Mouse (Mus musculus) liver, postnatal 0 days (tissue): ENCODE measurements at regions not wholly inside any gene's neighbourhood (a gene's known extent, or its start where the extent isn't known, plus 50 kb on each side); places are given as distances from the start of the nearest gene placed in this dataset.

Experiments used
- ATAC-seq: fragments of 200-750 bp; cut with Nextera tagmentation; 2 replicates; pipeline ENCODE4 v1.8.0; 2017; ENCODE audit warnings: mild to moderate bottlenecking, moderate library complexity
- DNase-seq: peaks from one replicate; pipeline ENCODE4 v3.0.0-alpha.2; 2016
- H3K27ac ChIP-seq: fragments of 300-500 bp; sonication (generic); 2 replicates; pipeline ENCODE4 v1.5.1; 2014; ENCODE audit warnings: antibody characterized with exemption, moderate library complexity, mild to moderate bottlenecking, low read depth
- H3K27me3 ChIP-seq: fragments of 300-500 bp; sonication (generic); 2 replicates; pipeline ENCODE4 v1.6.1; 2014; ENCODE audit warnings: low read length, control low read depth, mixed read lengths; ENCODE audit not compliant: insufficient read depth
- H3K36me3 ChIP-seq: fragments of 300-500 bp; sonication (generic); replicated peaks from 2 replicates; pipeline ENCODE4 v1.6.1; 2014; ENCODE audit warnings: mild to moderate bottlenecking, control low read depth, low read length, moderate library complexity, mixed read lengths; ENCODE audit not compliant: insufficient read depth
- H3K4me1 ChIP-seq: fragments of 300-500 bp; sonication (generic); 2 replicates; pipeline ENCODE4 v1.6.1; 2014; ENCODE audit warnings: antibody characterized with exemption, mild to moderate bottlenecking, control low read depth; ENCODE audit not compliant: insufficient read depth
- H3K4me2 ChIP-seq: fragments of 300-500 bp; sonication (generic); 2 replicates; pipeline ENCODE4 v1.6.1; 2014; ENCODE audit warnings: low read depth, mild to moderate bottlenecking, low read length, moderate library complexity, mixed read lengths
- H3K4me3 ChIP-seq: fragments of 300-500 bp; sonication (generic); 2 replicates; pipeline ENCODE4 v1.5.1; 2014; ENCODE audit warnings: low read depth, low read length
- H3K9ac ChIP-seq: fragments of 300-500 bp; sonication (generic); replicated peaks from 2 replicates; pipeline ENCODE4 v1.6.1; 2014; ENCODE audit warnings: mild to moderate bottlenecking, moderate library complexity
- H3K9me3 ChIP-seq: fragments of 300-500 bp; sonication (generic); 2 replicates; pipeline ENCODE4 v1.6.1; 2016; ENCODE audit warnings: mild to moderate bottlenecking, control low read depth, low read length, mixed read lengths
- CTCF ChIP-seq: sonication (generic); IDR thresholded peaks from 2 replicates; pipeline ENCODE4 v1.5.1; 2016; ENCODE audit warnings: antibody characterized with exemption, low read depth
- EP300 ChIP-seq: IDR thresholded peaks from 2 replicates; pipeline ENCODE4 v1.6.1; 2016; ENCODE audit warnings: antibody characterized with exemption, low read depth, mild to moderate bottlenecking
- WGBS: fragments of 180-500 bp; shearing (Covaris S2); extraction: QIAGEN DNeasy Blood & Tissue Kit; methylation state at CpG from one replicate; pipeline ENCODE4 v1.1.7; 2014; ENCODE audit not compliant: insufficient replicate concordance; 5-methylcytosine and 5-hydroxymethylcytosine counted together

DNA sequence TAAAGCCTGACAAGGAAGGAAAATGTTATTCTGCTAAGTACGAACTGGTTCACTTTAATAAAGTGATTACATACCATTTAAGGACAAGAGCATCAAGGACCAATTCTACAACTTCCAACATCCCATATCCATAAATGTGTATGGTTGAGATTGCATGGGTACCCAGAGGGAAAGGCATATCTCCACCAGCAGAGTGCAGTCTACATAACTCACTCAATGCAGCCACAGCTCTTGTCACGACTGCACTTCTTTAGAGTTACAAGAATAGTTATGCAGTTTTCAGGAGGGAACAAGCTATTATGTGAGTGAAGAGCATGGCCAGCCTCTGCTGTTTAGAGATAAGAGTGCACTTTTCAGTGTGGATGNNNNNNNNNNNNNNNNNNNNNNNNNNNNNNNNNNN is 173.1 kb downstream of the Il15 start:
- H3K27me3 ChIP-seq, result no peaks in the 10 kb centered on the region
- 50% methylated on average over 2 of the region's 2 CpGs for WGBS
- DNase-seq (no peak), ATAC-seq (no peak)
- H3K36me3 ChIP-seq, result no peaks in the 10 kb centered on the region
- H3K9ac ChIP-seq, result no peak overlapping the region
- H3K27ac ChIP-seq, result no peak overlapping the region
- H3K4me1 ChIP-seq, result no peaks in the 10 kb centered on the region
- H3K4me3 ChIP-seq, result no peak overlapping the region
- no peak for TF ChIP-seq EP300
- peak; percentile 19 for TF ChIP-seq CTCF
- H3K9me3 ChIP-seq, result no peaks in the 10 kb centered on the region
- H3K4me2 ChIP-seq, result no peak overlapping the region

DNA sequence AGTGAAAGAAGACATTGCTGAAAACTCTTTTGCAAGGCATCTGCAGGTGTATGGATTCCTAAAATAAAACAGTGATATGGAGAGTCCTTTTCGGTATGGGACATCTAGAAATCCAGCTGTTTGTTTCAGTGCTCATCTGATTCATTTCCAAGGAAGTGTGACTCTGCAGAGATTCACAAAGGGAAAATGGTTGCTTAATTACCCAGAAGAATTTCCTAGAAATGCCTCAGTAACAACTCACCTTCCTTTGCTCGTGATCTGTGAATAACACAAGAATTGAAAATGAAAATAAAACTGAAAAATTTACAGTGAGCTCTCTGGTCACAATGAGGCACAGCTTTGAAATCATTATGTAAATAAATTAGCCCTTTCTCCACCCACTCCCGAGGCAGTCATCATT is 201.3 kb downstream of the Il15 start:
- Histone ChIP-seq H3K9me3 (no peaks in the 10 kb centered on the region), H3K27ac (no peak overlapping the region), H3K27me3 (no peaks in the 10 kb centered on the region), H3K4me1 (no peaks in the 10 kb centered on the region), H3K4me2 (no peak overlapping the region), H3K9ac (no peak overlapping the region), H3K36me3 (no peaks in the 10 kb centered on the region), H3K4me3 (no peak overlapping the region)
- WGBS, result 59% methylated on average over 3 of the region's 3 CpGs
- ATAC-seq (no peak), DNase-seq (no peak)
- TF ChIP-seq CTCF (no peak), EP300 (no peak)

DNA sequence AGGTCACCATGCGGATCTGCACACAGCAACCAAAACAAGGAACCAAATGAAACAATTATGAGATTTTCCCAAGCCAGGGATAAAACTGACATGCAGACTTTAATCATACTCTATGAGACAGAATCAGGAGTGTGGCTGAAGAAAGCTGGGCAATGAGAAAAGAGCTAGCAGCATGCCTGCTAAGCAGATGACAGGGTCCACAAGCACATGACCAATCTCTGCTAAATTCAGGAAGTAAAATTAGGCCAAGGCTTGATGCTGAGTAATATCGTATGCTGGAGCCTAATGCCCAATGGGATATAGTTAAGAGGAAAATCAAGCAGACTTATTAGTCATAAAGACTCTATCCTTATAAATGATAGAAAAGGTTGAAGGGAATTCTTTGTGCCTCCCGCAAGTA is 202.8 kb downstream of the Il15 start:
- H3K4me3 ChIP-seq, result no peak overlapping the region
- no peaks in the 10 kb centered on the region for H3K4me1 ChIP-seq
- ATAC-seq (no peak), DNase-seq (no peak)
- H3K27me3 ChIP-seq, result no peaks in the 10 kb centered on the region
- 83% methylated on average over 3 of the region's 3 CpGs for WGBS
- no peaks in the 10 kb centered on the region for H3K36me3 ChIP-seq
- H3K9ac ChIP-seq, result no peak overlapping the region
- H3K4me2 ChIP-seq, result no peak overlapping the region
- TF ChIP-seq EP300, result no peak
- TF ChIP-seq CTCF, result no peak
- H3K9me3 ChIP-seq, result no peaks in the 10 kb centered on the region
- H3K27ac ChIP-seq, result no peak overlapping the region

DNA sequence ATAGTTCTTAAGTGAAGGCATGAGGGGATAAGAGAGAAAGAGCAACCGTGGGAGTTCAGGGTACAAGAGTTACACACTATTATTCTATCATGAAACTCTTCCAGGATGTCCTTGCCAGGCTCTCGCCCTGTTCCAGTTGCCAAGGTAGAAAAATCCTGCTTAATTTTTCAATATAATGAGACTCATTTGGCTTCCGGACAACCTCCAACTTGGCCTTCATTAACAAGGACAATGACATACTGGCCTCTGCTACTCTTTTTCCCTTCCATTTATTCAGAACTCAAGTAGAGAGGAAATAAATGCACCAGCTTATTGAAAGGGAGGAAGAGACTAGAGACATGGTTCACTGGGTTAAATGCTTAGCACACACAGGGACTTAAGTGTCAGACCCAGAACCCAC is 206.5 kb downstream of the Il15 start:
- H3K9me3 ChIP-seq, result no peaks in the 10 kb centered on the region
- WGBS, result 74% methylated on average over 3 of the region's 3 CpGs
- no peak overlapping the region for H3K9ac ChIP-seq
- ATAC-seq, result no peak
- TF ChIP-seq CTCF, result no peak
- TF ChIP-seq EP300, result no peak
- H3K4me2 ChIP-seq, result no peak overlapping the region
- no peaks in the 10 kb centered on the region for H3K4me1 ChIP-seq
- H3K27ac ChIP-seq, result no peak overlapping the region
- DNase-seq, result no peak
- no peak overlapping the region for H3K4me3 ChIP-seq
- H3K27me3 ChIP-seq, result no peaks in the 10 kb centered on the region
- H3K36me3 ChIP-seq, result no peaks in the 10 kb centered on the region

DNA sequence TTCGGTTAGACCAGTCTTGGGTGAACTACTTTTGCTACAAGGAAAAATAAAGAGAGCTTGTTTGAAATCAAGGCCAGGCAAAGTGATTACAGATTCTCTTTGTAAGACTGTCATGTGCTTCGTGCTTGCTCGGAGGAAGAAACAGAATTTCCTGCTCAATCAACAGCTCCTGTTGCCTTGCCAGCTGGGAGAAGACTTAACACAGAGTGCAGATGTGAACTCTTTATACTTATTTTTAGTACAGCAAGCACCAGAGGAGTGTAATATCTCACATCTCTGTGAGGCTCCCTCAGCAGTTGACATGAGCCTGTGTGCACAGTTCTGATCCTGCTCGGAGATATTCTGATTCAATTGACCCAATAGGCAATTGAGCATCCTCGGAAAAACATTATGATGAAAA is 207.9 kb downstream of the Il15 start:
- H3K9ac ChIP-seq, result no peak overlapping the region
- H3K4me2 ChIP-seq, result no peak overlapping the region
- H3K36me3 ChIP-seq, result no peaks in the 10 kb centered on the region
- no peak overlapping the region for H3K4me3 ChIP-seq
- no peak for ATAC-seq
- H3K27ac ChIP-seq, result no peak overlapping the region
- H3K4me1 ChIP-seq, result no peaks in the 10 kb centered on the region
- WGBS, result 64% methylated on average over 5 of the region's 5 CpGs
- H3K27me3 ChIP-seq, result no peaks in the 10 kb centered on the region
- TF ChIP-seq CTCF (no peak), EP300 (no peak)
- no peak for DNase-seq
- no peaks in the 10 kb centered on the region for H3K9me3 ChIP-seq

DNA sequence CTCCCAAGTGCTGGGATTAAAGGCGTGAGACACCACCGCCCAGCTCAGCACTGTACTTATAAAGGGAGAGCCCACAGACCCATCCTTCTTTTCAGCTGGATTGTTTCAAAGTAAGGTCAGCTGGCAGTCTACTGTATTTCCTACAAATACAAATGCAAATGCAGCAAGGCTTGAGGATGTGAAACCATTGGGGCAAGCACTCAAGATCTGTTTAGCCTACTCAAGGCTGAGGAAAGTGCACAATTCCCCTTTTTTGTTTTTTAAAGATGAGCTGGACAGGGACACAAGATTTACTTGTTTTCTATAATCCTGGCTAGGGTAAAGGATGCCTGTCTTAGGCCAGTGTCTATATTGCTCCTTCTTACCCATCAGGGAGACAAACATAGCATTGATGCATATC is 212.0 kb downstream of the Il15 start:
- Histone ChIP-seq H3K9ac (no peak overlapping the region), H3K4me1 (no peaks in the 10 kb centered on the region), H3K27me3 (no peaks in the 10 kb centered on the region), H3K36me3 (no peaks in the 10 kb centered on the region), H3K4me2 (no peak overlapping the region), H3K27ac (no peak overlapping the region), H3K9me3 (no peaks in the 10 kb centered on the region), H3K4me3 (no peak overlapping the region)
- 91% methylated on average over 2 of the region's 2 CpGs for WGBS
- DNase-seq, result no peak
- TF ChIP-seq EP300, result no peak
- no peak for TF ChIP-seq CTCF
- no peak for ATAC-seq
